Mouse (Mus musculus): ENCODE measurements at regions not wholly inside any gene's neighbourhood (a gene's known extent, or its start where the extent isn't known, plus 50 kb on each side); places are given as distances from the start of the nearest gene placed in this dataset.

GRCm38 (mm10) chr12:71743345-71743744 is 87.5 kb upstream of the Daam1 start:
- DNase-seq = no peak

GRCm38 (mm10) chr12:71746011-71746410 is 84.9 kb upstream of the Daam1 start:
- no peak for DNase-seq

- peak; percentile 19 for DNase-seq
These were observed 83.5 kb upstream of the Daam1 start for GRCm38 (mm10) chr12:71747386-71747785.

- DNase-seq = peak; percentile 64
These were observed 83.0 kb upstream of the Daam1 start for GRCm38 (mm10) chr12:71747831-71748368.

- DNase-seq = peak; percentile 90
These were observed 82.1 kb upstream of the Daam1 start for GRCm38 (mm10) chr12:71748731-71749130.

GRCm38 (mm10) chr12:71749668-71750067 is 81.2 kb upstream of the Daam1 start:
- peak; percentile 30 for DNase-seq

GRCm38 (mm10) chr12:71752741-71753260 is 78.1 kb upstream of the Daam1 start:
- DNase-seq = no peak

- no peak for DNase-seq
These were observed 77.6 kb upstream of the Daam1 start for GRCm38 (mm10) chr12:71753276-71753675.

- no peak for DNase-seq
These were observed 67.7 kb upstream of the Daam1 start for GRCm38 (mm10) chr12:71763194-71763593.

GRCm38 (mm10) chr12:71766086-71766485 is 64.8 kb upstream of the Daam1 start:
- no peak for DNase-seq

GRCm38 (mm10) chr12:71766636-71767035 is 64.2 kb upstream of the Daam1 start:
- DNase-seq = no peak

GRCm38 (mm10) chr12:71767896-71768295 is 63.0 kb upstream of the Daam1 start:
- DNase-seq = no peak

GRCm38 (mm10) chr12:71768471-71768870 is 62.4 kb upstream of the Daam1 start:
- peak; percentile 63 for DNase-seq

GRCm38 (mm10) chr12:71768890-71769289 is 62.0 kb upstream of the Daam1 start:
- no peak for DNase-seq

- no peak for DNase-seq
These were observed 61.6 kb upstream of the Daam1 start for GRCm38 (mm10) chr12:71769302-71769701.

- no peak for DNase-seq
These were observed 57.0 kb upstream of the Daam1 start for GRCm38 (mm10) chr12:71773891-71774290.

GRCm38 (mm10) chr12:71775126-71775525 is 55.8 kb upstream of the Daam1 start:
- DNase-seq = no peak

GRCm38 (mm10) chr12:71778137-71778536 is 52.7 kb upstream of the Daam1 start:
- peak; percentile 52 for DNase-seq

GRCm38 (mm10) chr12:71778948-71779347 is 51.9 kb upstream of the Daam1 start:
- DNase-seq = no peak

GRCm38 (mm10) chr12:71779418-71779817 is 51.5 kb upstream of the Daam1 start:
- no peak for DNase-seq

Measured in right cerebral cortex, adult 18-20 months (tissue).